Mouse (Mus musculus) kidney, adult 11 months (tissue): Measurements from ENCODE around the gene Enoph1.

Experiments used
- DNase-seq: peaks from one replicate; pipeline ENCODE4 v3.0.0; 2022

Enoph1 gene

DNA sequence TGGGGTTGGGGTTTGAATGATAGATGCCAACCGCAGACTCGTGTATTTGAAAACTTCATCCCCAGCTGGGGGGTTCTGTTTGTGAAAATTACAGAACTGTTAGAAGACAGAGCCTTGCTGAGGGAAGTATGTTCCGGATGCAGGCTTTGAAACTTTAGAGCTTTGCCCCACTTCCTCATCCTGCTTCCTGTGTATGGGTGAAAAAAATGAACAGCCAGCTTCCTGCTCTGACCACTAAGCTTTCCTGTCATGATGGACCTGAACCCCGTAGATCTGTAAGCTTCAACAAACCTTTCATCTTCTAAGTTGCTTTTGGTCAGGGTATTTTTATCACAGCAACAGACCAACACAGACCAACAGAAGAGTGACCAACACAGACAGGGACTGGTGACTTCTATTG lies 42.2 kb downstream of the Enoph1 start:
- no peak for DNase-seq

- DNase-seq = no peak
These were observed 44.3 kb downstream of the Enoph1 start for GRCm38 (mm10) chr5:100083953-100084562.

- no peak for DNase-seq
These were observed 45.3 kb downstream of the Enoph1 start for GRCm38 (mm10) chr5:100085097-100085496.

DNA sequence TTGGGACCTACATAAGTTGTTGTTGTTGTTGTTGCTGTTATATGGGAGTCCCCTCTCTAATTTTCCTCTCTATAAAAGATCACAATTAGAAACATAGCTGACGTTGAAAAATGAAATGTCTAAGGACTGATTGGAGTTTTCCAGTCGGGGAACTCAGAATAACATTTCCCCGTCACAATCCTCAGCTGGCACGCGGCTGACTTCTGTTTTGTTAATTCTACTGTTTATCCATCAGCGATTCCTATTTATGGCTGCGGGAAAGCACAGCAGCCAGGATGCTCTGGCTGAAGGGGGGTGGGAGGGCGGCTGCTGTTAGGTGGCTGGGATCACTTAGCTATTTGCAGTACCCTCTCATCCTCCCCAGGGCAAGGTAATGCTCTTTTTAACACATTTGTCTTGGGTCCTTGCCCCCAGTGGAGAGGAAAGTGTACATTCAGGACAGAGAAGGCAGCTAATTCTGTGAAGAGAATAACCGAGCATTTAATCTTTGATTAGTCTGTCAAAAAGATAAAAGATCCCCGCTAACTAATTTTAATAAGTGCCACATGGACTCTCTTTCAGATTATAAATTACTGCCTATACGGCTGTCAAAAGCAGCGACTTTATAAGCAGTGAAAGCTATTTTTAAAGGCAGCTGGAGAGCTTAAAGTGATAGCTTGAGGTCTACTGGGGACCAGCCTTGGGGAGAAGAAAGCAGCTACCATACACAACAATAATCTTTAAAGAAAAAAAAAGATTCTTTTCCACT lies 50.9 kb downstream of the Enoph1 start:
- DNase-seq = no peak

DNA sequence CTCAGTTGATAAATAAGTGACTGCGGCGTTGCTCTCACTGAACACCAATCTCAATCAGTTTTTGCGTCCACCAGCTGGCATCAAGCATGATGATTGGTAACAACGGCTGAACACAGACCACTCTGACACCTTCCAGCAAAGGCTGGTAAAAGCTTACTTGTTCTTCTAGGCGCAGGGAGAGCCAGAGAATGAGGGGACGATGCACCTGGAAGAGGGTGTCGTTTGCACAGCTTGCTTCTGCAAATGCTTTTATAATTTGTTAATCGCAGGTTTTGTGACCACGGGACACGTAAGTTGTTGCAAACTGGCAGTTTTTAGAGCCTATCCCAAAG lies 51.4 kb downstream of the Enoph1 start:
- no peak for DNase-seq

DNA sequence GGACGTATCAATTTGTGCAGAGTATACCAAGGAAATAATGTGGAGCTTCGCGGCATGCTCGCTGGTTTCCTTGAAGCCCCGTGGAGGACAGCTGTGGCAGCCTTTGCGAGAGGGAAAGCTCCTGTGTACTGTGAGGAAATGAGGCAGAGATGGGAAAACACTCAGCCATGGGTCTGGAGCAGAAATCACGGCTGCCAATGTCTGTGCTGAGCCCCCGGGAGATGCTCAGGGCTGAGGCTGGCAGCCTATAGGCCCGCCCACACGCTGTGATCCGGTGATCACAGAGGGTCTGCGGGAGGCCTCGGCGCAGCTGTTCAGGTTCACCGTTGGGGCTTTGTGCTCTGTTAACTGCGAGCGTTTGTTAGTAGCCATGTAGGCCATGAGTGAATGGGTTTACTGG lies 51.8 kb downstream of the Enoph1 start:
- DNase-seq = no peak

- DNase-seq = peak; percentile 12
These were observed 57.2 kb downstream of the Enoph1 start for GRCm38 (mm10) chr5:100096955-100097354.

DNA sequence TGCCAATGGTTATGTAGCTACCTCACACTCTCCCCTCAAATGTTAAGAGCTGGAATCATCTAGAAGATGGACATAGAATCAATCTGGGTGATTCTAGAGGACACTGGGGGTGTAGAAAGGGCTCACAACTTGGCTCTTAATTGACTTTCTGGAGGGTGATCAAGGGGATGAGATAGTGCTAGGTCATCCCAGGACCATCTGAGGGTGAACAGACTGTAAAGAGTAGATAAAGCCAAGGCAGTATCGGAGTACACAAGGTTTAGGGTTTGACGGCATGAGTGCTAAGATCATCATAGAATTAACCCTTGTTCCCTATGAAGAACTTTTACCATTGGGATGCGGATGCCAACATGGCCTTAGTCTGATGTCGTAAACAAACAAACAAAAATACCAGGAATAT lies 58.2 kb downstream of the Enoph1 start:
- DNase-seq = no peak

GRCm38 (mm10) chr5:100102395-100102794 lies 62.6 kb downstream of the Enoph1 start:
- DNase-seq = no peak

DNA sequence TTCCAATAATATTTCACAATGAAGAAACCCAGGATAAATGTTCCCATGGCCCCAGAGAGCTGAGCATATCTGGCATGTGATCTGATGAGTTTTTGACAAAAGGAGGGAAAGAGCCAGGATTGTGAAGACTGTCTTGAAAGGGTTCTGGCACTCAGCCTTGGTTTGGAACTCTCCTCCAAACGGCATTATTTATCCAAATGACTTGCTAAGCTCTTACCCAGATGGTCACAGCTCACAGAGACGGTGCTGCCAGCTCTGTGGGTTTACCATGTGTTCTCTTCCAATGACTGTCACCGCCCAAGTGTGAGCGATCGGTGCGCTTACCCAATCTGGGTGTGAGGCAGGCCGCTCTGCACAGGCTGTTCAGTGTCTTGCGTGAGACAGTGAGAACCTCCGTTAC lies 69.1 kb downstream of the Enoph1 start:
- no peak for DNase-seq

DNA sequence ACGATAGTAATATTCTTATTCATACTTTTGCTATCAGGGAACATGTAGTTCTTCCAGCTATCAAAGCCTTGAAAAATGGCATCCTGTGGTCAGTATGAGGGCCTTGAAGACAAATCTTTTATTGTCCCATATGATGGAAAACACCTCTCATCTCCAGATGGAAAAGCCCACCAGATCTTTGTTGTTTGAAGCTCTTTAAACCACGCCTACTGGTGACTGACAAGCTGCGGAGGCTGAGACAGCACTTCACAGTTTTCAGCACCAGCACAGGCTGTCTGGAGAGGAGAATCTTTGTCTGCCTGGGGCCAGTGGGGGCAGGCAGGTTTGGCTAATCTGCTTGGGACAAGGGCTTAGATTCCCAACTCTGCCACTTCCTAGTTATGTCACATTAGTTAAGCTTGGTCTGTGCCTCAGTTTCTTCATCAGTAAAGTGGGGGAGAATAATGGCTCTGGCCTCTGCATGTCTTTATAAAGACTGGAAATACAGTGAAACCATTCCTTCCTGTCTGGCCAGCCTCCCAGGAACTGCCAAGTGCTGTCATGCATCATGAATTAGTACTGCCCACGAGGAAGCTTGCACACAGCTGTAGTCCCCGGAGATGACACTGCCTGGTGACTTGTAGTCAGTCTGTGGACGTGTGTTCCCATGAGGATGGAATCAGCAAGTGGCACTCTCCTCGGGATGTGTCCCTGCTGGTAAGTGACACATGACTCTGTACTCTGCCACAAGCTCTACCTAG lies 69.9 kb downstream of the Enoph1 start:
- no peak for DNase-seq

GRCm38 (mm10) chr5:100110581-100110980 lies 70.8 kb downstream of the Enoph1 start:
- DNase-seq = no peak

- no peak for DNase-seq
These were observed 73.6 kb downstream of the Enoph1 start for GRCm38 (mm10) chr5:100113403-100113802.
